Mouse (Mus musculus): ENCODE results near the gene Kcnh1.

Kcnh1 gene

DNA sequence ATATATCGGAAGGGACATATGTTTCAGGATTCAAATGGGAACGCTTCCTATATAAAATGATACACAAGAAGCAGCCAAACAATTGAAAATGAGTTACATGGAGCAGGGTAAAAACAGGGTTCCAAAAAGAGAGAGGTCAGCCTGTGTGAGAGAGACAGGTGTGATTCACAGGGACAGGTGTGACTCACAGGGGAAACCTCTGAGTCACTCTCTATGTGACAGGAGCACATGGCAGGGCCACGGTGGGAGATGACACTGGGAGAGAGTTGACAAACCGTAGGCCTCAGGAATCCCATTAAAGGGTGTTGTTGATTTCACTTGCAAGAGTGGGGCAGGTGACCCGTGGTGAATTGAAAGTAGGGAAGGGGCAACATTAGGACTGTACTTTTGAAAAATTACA lies 228.6 kb downstream of the Kcnh1 start:
- no peak for DNase-seq

DNA sequence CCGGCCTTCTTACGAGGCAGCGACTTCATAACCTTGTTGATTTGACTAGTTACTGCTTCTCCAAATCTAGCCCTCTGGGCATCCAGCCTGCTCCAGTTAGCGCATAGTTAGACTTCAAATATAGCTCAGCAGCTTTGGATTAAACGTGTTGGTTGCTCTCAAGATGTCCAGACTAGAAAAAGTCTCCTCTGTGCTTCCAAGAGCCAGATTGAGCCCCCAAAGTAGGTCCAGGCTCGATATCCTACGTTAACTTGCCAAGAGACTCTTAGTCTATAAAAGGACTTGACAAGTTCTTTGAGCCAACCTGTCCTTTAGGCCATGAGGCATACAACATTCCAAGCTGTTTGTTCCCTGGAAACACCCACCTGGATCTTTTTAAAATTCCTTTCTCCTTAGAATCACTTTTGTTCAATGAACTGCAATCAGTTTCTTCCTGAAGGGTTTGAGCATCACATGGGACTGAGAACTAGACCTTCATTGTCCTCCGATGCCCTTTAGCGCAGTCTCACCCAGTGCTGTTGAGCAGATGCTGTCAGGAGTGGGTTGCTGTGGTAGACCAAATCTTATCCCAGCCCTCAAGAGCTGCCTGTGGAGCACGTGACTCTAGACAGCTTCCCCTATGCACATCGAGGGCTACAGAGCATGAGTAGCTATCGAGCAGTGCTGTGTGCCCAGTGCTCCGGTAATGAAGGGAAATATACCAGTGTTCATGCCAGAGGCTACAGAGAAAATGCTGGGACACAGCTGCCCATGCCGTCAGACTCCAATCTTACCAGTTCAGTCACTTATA lies 231.0 kb downstream of the Kcnh1 start:
- DNase-seq: no peak

DNA sequence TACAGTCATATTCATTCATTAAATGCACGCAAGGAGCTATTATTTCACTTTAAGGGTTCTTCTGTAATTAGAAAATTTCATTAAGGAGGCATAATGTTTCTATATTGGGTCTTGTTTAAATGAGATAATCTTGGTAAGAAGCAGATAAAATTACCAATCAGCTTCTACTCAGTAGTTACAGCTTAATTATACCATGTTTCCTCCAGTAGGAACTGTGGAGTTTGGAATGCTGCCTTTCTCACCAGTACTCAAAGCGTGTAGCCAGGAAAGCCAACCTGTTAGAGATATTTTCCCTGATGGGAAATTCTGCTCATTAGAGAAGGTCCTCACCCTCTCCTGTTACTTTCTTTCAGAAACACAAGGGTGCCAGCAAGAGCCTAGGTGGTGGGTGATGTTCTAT lies 240.8 kb downstream of the Kcnh1 start:
- DNase-seq: no peak

- DNase-seq: no peak
Observed at GRCm38 (mm10) chr1:192435503-192435902, 244.9 kb downstream of the Kcnh1 start.

GRCm38 (mm10) chr1:192439151-192439837 lies 248.7 kb downstream of the Kcnh1 start:
- no peak for DNase-seq

- DNase-seq: no peak
Observed at GRCm38 (mm10) chr1:192442772-192443445, 252.3 kb downstream of the Kcnh1 start.

DNA sequence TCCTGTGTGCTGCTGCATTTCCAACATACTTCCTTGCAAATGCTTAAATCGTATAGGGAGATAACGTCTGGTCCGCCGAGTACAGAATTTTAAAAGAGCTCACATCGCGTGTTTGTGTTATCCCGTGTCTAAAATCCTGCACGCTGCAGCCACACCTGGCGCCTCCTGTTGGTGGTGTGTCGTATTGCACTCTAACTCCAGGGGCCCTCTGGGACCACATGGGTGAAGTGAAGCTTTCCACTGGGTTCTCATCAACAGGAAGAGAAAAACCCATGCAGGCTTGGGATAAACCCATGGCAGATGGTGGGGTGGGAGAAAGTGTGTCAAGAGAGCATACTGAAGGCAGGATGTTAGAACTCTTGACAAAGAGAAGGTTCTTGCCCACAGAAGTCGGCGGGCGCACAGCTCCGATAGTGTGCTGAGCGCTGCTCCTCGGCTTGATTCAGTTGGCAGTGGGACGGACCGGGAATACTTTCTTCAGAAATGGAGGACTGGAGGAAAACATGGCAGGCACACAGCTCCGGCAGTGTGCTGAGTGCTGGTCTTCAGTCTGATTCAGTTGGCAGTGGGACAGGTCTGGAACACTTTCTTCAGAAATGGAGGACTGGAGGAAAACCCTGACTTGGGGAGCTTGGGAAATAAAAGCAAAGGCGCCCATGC lies 253.6 kb downstream of the Kcnh1 start:
- peak; percentile 27 for DNase-seq

- peak; percentile 65 for DNase-seq
Observed at GRCm38 (mm10) chr1:192444658-192445447, 254.3 kb downstream of the Kcnh1 start.

DNA sequence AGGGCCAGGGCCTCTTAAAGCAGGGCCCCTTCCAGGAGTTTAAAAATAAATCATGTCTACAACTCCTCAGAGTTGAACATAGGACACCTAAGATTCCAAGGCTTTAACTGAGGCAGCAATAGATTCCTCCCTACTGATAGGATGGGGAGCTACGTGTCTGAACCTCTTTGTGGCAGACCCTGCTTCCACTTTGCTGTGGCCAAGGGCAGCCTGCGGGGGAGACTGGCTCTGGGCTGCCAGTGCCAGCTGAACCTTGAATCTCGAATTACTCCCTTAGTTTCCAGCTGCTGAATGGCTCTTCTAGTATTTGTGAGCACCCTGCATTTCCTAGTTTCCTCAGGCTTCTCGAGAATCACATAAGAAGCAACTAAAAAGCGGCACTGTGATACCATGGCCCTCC lies 255.6 kb downstream of the Kcnh1 start:
- no peak for DNase-seq

- no peak for DNase-seq
Observed at GRCm38 (mm10) chr1:192447666-192448065, 257.1 kb downstream of the Kcnh1 start.

GRCm38 (mm10) chr1:192448512-192448911 lies 257.9 kb downstream of the Kcnh1 start:
- DNase-seq: no peak

DNA sequence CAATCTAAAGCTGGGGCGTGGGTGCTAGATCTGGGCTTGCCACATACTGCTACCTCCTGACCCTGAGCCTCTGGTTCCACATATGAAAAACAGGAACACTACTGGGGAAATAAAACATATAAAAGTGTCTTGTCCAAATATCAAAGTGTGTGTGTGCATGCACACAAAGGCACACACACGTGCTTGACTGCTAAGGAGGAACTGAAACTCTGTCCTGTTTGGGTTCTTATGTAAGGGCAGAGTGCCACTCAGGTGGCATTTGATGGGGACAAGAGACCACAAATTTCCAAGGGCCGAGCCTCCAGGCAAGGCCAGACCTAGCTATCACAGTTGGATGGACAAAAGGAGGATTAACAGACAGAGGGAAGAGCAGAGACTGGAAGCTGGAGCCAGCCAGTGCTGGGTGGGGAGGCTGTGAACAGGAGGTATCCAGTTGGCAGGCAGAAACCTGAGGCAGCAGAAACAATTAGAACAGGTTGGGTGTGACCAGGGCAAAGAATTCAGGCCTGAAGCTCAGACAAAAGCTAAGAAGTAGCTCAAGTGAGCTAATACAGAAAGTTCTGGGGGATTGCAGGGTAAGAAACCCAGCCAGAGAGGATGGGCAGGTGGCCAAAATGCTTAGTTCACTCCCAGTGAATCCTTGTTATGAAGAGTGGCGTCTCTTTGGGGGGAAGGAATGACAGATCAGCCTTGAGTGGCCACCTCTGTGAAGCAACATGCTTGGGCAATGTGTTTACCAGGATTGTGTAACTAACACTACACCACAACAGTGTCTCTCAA lies 259.2 kb downstream of the Kcnh1 start:
- no peak for DNase-seq

GRCm38 (mm10) chr1:192450425-192450824 lies 259.9 kb downstream of the Kcnh1 start:
- DNase-seq: no peak

- no peak for DNase-seq
Observed at GRCm38 (mm10) chr1:192451722-192452121, 261.1 kb downstream of the Kcnh1 start.

DNA sequence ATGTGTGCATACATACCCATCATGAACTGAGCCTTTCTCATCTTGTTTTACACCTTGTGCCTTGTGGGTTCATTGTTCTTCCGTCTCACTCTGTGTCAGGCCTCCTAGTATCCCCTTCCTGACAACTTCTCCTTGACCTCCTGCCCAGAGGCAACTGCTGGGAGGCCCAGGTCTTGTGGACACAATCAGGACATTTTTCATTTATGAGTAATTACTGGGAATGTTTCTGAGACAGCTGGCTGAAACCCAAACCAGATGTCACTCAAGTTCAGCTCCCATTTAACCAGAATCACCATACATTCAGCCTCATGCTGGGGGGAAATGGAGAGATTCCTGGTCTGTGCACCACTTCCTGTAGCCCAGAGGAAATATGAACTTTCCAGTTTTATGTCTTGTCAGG lies 263.9 kb downstream of the Kcnh1 start:
- no peak for DNase-seq

DNA sequence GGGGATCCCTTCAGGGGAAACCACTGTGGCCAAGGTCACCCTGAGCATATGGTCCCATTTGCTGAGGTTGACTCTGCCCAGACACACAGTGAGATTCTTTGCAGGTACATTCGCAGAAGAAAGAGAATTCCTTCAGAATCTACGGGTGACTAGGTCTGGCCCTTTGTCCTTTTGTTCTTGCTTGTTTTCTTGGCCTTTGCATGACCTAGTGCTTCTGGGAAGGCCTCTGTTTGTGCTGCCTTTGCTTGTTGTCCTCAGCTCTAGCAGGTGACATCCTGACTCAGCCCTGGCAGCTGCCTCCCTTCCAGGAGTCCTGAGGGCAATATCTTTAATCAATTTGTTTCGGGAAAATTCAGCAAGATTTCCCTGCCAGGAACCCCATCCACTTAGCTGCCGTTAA lies 264.4 kb downstream of the Kcnh1 start:
- DNase-seq: no peak

DNA sequence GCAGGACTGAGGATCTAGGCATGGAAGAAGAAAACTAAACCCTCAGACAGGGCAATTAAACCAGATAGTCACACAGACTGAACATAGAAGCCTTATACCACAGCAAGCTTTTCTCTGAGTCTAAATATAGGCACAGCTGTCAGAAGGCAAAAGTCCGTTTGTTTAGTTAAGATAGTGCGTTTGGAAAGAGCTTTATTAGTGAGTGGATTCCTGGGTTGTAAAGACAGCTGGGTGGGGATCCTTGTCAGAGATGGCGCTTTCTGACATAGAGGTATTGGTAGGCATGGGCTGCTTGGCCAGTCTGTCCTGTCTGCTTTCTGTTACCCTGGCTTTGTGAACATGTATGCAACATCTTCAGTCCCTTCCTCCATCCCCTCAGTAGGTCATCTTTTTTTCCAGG lies 266.5 kb downstream of the Kcnh1 start:
- no peak for DNase-seq

GRCm38 (mm10) chr1:192457526-192458206 lies 267.1 kb downstream of the Kcnh1 start:
- DNase-seq: no peak

DNA sequence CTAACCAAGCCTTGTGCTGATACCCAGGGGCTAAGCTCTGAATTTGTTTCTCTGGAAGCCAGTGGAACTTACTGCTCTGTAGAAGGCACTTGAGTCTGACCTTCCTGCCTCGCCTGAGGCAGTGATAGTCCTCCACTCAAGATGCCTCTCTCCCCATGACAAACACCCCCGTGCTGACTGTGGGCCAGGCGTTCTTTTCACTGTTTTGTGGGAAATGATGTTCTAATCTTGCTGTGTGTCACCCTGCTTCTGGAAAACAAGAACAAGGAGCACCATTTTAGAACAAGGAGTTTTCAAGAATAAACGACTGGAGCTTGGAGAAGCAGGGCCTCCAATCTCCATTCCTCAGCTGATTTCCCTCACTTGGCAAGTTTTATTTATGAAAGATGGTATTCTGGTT lies 273.2 kb downstream of the Kcnh1 start:
- no peak for DNase-seq

GRCm38 (mm10) chr1:192472366-192472765 lies 281.8 kb downstream of the Kcnh1 start:
- DNase-seq: no peak

DNA sequence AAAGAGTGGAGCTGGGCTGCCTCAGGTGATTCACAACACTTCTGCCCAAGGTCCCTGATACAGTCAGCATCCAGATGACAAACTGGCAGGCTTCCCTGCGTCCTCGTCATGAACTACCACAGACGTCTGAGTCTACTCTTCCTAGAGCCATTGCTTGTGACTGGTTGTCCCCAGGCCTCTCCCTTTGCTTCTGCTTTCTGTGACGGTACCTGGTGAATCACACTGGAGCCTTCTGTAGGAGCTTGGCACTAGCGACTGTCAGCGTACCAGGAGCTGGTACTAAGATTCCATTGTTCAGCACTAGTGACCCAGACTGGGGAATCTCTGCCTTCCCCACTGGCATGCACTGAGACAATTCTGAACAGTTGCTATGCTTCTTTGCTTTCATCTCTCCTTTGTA lies 282.6 kb downstream of the Kcnh1 start:
- DNase-seq: no peak
